Mouse (Mus musculus) gastrocnemius, adult 2 months (tissue): ENCODE data around the gene Cmklr1. TPM values are rescaled to one million over a fixed set of nuclear protein-coding genes. Genes with fewer than 3 reads are reported as not detected.

Experiments
- DNase-seq: peaks from one replicate; pipeline ENCODE4 v3.0.0; 2022
- H3K27ac ChIP-seq: fragments of 200-600 bp; 2 replicates; pipeline ENCODE4 v1.8.1; 2022; ENCODE audit warnings: mild to moderate bottlenecking
- H3K4me3 ChIP-seq: fragments of 200-600 bp; 2 replicates; pipeline ENCODE4 v1.8.1; 2022; ENCODE audit warnings: mild to moderate bottlenecking, moderate library complexity
- CTCF ChIP-seq: fragments of 200-600 bp; IDR thresholded peaks from 2 replicates; pipeline ENCODE4 v1.8.1; 2022; ENCODE audit warnings: antibody characterized with exemption, mild to moderate bottlenecking, moderate library complexity
- intact Hi-C: fragments of 180-260 bp; cut with DNase I; formaldehyde crosslinking; loops from one replicate; pipeline ENCODE4 v1.15.1; 2025
- total RNA-seq, 2 experiments: library from RNA; stranded (reverse); gene quantifications; 2 replicates each; pipeline ENCODE4 v1.2.3; 2021

The Cmklr1 gene
- total RNA-seq, 2 experiments from 2014 or later: 10.8 to 17.1 TPM

DNA sequence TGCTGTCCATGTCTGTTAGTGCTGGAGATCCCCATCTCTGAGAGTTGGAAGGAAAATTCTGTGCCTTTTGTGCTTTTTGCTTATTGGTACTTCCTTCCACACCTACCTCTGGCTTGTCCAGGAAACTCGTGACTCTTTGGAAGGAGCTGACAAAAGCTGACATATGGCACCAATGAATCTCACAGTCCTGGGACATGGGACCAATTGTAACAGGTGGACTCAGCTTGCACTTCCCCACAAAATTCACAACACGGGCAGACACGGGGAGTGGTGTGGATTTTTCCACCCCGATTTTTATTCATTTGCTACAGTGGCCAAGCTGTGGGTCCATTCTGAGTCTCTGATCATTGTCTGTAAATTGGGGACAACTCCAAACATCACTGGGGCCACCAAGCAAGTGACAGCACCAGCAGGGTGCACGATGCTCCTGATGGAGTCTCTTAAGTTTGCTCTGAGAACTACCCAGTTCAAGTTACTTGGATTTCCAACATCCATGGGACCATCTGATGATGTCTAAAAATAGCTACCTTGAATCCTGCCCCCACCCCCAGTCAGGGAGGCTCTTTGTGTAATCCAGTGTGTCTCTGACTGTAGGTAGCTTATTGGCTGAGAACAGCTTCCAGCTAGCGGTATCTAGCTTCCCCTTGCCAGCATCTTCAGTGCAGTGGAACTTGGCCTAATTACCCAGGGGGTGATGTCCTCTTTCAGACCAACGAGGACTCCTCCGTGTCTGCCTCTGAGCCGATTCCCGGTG is 84.9 kb downstream of the Cmklr1 start:
- Histone ChIP-seq H3K27ac (no peak overlapping the region), H3K4me3 (no peak overlapping the region)
- no peak for DNase-seq
- intact Hi-C loops: no loop called here
- no peak for TF ChIP-seq CTCF

DNA sequence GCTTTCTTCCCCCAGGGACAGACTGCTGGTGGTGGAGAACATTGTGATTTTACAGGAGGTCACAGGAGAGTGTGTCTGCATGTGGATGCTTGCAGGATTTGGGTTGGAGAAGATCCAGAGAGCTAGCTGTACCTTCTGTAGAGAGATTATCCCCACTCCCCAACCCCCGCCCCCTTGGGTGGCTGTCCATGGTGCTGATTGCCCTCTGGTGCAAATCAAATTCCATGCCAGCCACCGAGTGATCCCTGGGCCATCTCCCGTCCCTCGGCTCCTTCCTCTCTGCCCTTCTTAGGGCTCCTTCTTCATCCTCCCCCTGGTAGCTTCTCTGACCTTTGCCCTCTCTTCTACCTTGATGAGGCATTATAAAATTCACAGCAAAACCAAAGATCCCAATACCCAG is 85.8 kb downstream of the Cmklr1 start:
- DNase-seq: no peak
- intact Hi-C loops: no loop called here
- Histone ChIP-seq H3K4me3 (no peak overlapping the region), H3K27ac (no peak overlapping the region)
- TF ChIP-seq CTCF: no peak

Other genes with a start within 250 kb of the Cmklr1 start
- gene Wscd2, start 160.1 kb downstream of the Cmklr1 start, total RNA-seq: under 1 TPM; 0.08 to 0.36 TPM
- not detected for gene 1700069L16Rik, start 74.3 kb upstream of the Cmklr1 start, total RNA-seq
- 1 to 10 TPM; 7.1 to 7.8 TPM for gene Ficd, start 85.4 kb upstream of the Cmklr1 start, total RNA-seq
- gene Sart3, start 122.1 kb upstream of the Cmklr1 start, total RNA-seq: 1 to 10 TPM; 8.0 to 9.2 TPM
- 100 to 1,000 TPM; 142 to 160 TPM for gene Iscu, start 122.3 kb upstream of the Cmklr1 start, total RNA-seq
- 1 to 10 TPM in 1 of 2 experiments, under 1 TPM in 1; 0.46 to 2.4 TPM for gene Tmem119, start 150.1 kb upstream of the Cmklr1 start, total RNA-seq
- 1 to 10 TPM in 1 of 2 experiments, under 1 TPM in 1; 0.89 to 1.3 TPM for gene Selplg, start 182.2 kb upstream of the Cmklr1 start, total RNA-seq